ENCODE assay signal across 24 mouse cellular contexts in the genomic region with DNA sequence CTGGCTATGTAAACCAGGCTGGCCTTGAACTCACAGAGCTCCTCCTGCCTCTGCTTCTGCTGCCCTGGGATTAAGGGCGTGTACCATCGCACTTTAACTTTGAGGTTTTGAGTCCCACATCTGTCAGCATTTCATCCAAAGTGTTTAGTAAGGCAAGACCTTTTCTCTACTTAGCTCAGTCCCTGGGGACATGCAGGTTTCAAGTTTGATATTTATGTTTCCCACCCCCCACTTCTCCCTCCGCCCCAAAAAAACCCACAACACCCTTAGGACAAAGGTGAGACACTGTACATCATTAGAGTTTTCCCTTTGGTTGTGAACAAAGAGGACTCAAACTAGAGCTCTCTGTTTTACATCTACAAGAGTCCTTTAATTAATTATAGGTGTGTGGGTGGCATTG.
"Had no signal": no experiment of that assay in that cellular context is flagged by ENCODE, and none has a peak within 500 bp of the region (broad histone marks: within the 10 kb centered on the region; RNA-seq: fewer than 3 reads in every experiment).

No protein-coding gene starts in this region.

- H3K9me3 ChIP-seq: embryonic facial prominence, embryonic 10.5 days; embryonic facial prominence, embryonic 12.5 days; embryonic facial prominence, embryonic 13.5 days; embryonic facial prominence, embryonic 15.5 days; forebrain, embryonic 10.5 days; forebrain, embryonic 12.5 days; forebrain, embryonic 13.5 days; forebrain, embryonic 15.5 days; heart, embryonic 10.5 days had no signal

- H3K27ac ChIP-seq: embryonic facial prominence, embryonic 10.5 days; embryonic facial prominence, embryonic 12.5 days; embryonic facial prominence, embryonic 13.5 days; embryonic facial prominence, embryonic 15.5 days; forebrain, embryonic 10.5 days; forebrain, embryonic 12.5 days; forebrain, embryonic 13.5 days; forebrain, embryonic 15.5 days; gastrocnemius, adult 2 months; heart, adult 2 months; heart, embryonic 10.5 days had no signal

- H3K4me3 ChIP-seq: embryonic facial prominence, embryonic 10.5 days; embryonic facial prominence, embryonic 12.5 days; embryonic facial prominence, embryonic 13.5 days; embryonic facial prominence, embryonic 15.5 days; erythroblast, embryonic 14.5 days; forebrain, embryonic 10.5 days; forebrain, embryonic 12.5 days; forebrain, embryonic 13.5 days; forebrain, embryonic 15.5 days; gastrocnemius, adult 2 months; heart, adult 2 months; heart, embryonic 10.5 days had no signal

- DNase-seq: cerebellum, adult 9-11 months; cerebellum, postnatal 10 days; cerebellum, postnatal 14 days; cerebellum, postnatal 25 days; cerebellum, postnatal 36 days; embryo, embryonic 11 days; forebrain, postnatal 0 days; gastrocnemius, adult 2 months; gastrocnemius, postnatal 10 days; gastrocnemius, postnatal 14 days; gastrocnemius, postnatal 25 days; gastrocnemius, postnatal 36 days; heart, adult 2 months had no signal

- H3K27me3 ChIP-seq: embryonic facial prominence, embryonic 15.5 days; forebrain, embryonic 12.5 days; forebrain, embryonic 13.5 days; forebrain, embryonic 15.5 days had no signal

- H3K36me3 ChIP-seq: embryonic facial prominence, embryonic 10.5 days; embryonic facial prominence, embryonic 12.5 days; embryonic facial prominence, embryonic 13.5 days; embryonic facial prominence, embryonic 15.5 days; forebrain, embryonic 10.5 days; forebrain, embryonic 12.5 days; forebrain, embryonic 15.5 days; heart, embryonic 10.5 days had no signal

- H3K4me2 ChIP-seq: embryonic facial prominence, embryonic 12.5 days; embryonic facial prominence, embryonic 13.5 days; embryonic facial prominence, embryonic 15.5 days; forebrain, embryonic 12.5 days; forebrain, embryonic 13.5 days; forebrain, embryonic 15.5 days; heart, embryonic 11.5 days had no signal

- H3K4me1 ChIP-seq: embryonic facial prominence, embryonic 12.5 days; forebrain, embryonic 12.5 days; forebrain, embryonic 13.5 days; forebrain, embryonic 15.5 days had no signal

- H3K9ac ChIP-seq: embryonic facial prominence, embryonic 12.5 days; embryonic facial prominence, embryonic 13.5 days; embryonic facial prominence, embryonic 15.5 days; forebrain, embryonic 12.5 days; forebrain, embryonic 13.5 days; forebrain, embryonic 15.5 days; forebrain, postnatal 0 days had no signal
